Mouse (Mus musculus): Measurements from ENCODE around the gene Lrrc28. TPM values are rescaled to one million over a fixed set of nuclear protein-coding genes. Genes with fewer than 3 reads are reported as not detected.

Lrrc28 gene
- polyA plus RNA-seq, 1 experiment from 2014 or later: 25.1 TPM

DNA sequence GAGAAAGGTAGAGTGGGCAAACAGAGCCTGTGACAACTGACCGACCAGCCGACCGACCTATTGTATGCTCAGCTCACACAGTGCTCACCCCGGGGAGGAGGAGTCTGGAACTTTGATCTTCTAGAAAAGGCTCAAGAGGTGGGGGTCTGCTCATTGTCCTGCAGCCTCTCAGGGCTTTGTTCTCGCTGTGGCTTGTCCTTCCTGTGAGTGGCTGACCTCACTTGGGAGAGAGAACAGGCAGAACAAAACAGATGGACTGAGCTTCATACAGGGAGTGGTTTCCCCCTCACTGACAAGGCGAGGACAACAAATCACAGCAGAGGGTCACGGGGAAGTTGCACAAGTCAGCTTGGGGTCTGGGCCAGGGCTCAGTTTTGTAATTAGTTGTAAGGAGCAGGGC, 181.5 kb downstream of the Lrrc28 start:
- 8% methylated on average over 7 of the region's 7 CpGs for WGBS
- H3K4me1 ChIP-seq (replicated peaks): peaks cover 48% of the 10 kb centered on the region
- peak overlapping the region; percentile 69 for H3K27ac ChIP-seq
- no peak overlapping the region for H3K4me3 ChIP-seq
- DNase-seq (ENCODE audit: low spot score): peak; percentile 67
- no peaks in the 10 kb centered on the region for H3K36me3 ChIP-seq
- H3K9me3 ChIP-seq: no peaks in the 10 kb centered on the region
- peaks cover 26% of the 10 kb centered on the region for H3K27me3 ChIP-seq (ENCODE audit: insufficient read depth, poor library complexity, severe bottlenecking)

Other genes with a start within 250 kb of the Lrrc28 start
- gene Ttc23, start 2.1 kb upstream of the Lrrc28 start, polyA plus RNA-seq (2016; fragmentation: Nextera tagmentation; extraction: Ambion mirVana): 34.3 and 34.4 TPM in 2 replicates
- 2.0 and 2.5 TPM in 2 replicates for gene Synm, start 114.5 kb upstream of the Lrrc28 start, polyA plus RNA-seq (2016; fragmentation: Nextera tagmentation; extraction: Ambion mirVana)